Mouse (Mus musculus) spleen, postnatal 10 days (tissue): Measurements from ENCODE around the gene Ddc.

ENCODE experiments used
- DNase-seq, 2 experiments: peaks; one replicate each; pipeline ENCODE4 v3.0.0; 2021 to 2022; ENCODE audit warnings: low spot score in 2 of 2

Gene Ddc

GRCm38 (mm10) chr11:11907703-11908413, 9.9 kb upstream of the Ddc start:
- DNase-seq = no peak

DNA sequence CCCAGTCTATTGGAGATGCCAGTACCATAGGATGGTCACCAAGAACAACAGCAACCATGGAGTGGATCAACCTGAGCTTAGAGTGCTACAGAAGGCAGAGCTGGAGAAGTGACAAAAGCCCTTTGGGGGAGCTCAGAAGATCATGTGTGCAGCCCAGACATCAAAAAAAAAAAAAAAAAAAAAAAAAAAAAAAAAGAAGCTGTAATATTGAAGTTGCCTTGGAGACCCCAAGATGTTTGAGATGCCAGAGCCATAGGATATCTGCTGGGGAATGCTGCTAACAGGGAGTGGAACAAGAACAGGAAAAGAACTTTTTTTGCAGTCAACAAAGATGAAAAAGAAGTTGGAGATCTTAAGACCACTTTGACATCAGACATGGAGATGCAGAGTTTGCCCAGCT, 7.6 kb upstream of the Ddc start:
- DNase-seq = no peak

- no peak for DNase-seq
Observed at GRCm38 (mm10) chr11:11904995-11905394, 7.1 kb upstream of the Ddc start.

GRCm38 (mm10) chr11:11901509-11901908, 3.6 kb upstream of the Ddc start:
- DNase-seq = no peak

DNA sequence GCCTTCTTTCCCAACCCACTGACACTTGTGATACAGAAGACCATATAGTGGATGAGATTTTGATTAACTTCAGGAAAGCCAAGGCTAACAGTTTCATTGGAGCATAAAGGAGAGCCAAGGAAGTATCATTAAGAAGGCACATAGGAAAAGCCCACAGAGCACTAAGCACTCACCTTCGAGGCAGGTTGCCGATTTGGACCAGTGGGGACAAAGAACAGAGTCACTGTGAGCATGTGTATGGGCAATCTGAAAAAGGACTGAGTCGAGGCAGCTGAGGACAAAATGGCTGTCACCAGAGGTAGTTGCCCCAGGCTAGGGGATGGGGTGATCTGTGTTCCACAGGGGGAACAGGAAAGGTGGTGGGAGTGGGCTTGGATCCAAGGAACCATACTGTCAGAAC, 552 bp upstream of the Ddc start:
- DNase-seq = no peak

- DNase-seq = no peak
Observed at GRCm38 (mm10) chr11:11895479-11895878, 2.5 kb downstream of the Ddc start.

GRCm38 (mm10) chr11:11893769-11894168, 4.2 kb downstream of the Ddc start:
- no peak for DNase-seq

- DNase-seq = no peak
Observed at GRCm38 (mm10) chr11:11892993-11893602, 4.8 kb downstream of the Ddc start.

DNA sequence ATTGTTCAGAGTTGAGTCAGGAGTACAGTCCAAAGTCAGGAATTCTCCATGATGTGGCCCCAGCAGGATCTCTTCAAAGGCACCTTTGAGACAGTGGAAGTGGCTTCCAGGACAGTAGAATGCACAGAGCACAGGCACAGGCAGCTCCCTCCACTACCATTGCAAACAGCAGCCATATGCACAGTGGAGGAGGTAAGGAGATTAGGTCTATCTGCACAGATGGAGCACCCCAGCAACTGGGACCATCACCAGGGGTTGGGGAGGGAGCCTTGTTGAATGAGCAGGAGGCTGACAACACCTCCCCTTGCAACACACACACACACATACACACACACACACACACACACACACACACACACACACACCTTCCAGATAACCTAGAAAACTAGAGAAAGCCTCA, 6.1 kb downstream of the Ddc start:
- no peak for DNase-seq

- no peak for DNase-seq
Observed at GRCm38 (mm10) chr11:11890139-11890741, 7.7 kb downstream of the Ddc start.

DNA sequence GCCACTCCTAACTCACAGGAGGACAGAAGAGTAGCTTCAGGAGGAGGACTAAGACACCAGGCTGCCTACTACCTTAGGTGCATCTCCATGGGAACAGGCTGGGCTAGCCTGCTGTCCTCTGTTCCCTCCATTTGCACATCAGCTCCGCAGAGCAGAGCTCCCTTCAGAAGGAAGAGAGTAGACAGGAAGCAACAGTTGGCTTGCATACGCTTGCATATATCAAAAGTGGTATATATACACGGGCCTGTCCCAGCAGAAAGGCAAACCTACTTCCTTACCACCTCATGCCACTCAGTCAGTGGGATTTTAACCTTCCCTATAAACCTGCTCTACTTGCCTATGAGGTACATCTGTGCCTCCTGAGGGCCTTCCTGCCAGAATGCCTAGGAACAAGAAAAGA, 9.2 kb downstream of the Ddc start:
- no peak for DNase-seq

GRCm38 (mm10) chr11:11888051-11888450, 9.9 kb downstream of the Ddc start:
- no peak for DNase-seq

GRCm38 (mm10) chr11:11886403-11886998, 11.4 kb downstream of the Ddc start:
- DNase-seq = no peak

- DNase-seq = no peak
Observed at GRCm38 (mm10) chr11:11885921-11886320, 12.0 kb downstream of the Ddc start.

DNA sequence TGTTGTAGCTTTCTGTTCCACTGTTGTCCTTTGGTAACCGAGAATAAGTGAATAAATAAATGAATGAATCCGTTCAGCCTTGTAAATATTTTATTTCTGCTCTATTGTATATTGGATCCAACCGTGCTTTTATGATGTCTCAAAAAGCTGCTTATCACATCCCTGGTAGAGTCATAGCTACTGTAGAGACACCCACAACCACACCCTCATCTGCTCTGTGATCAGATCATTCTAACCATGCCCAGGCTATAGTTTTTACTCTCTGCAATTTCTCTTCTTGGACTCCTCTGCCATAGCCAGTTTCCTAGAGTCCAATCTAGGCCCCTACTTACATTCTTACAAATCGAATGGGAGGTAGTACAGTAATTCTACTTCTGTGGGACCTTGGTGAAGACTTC, 12.7 kb downstream of the Ddc start:
- no peak for DNase-seq

GRCm38 (mm10) chr11:11884533-11885245, 13.3 kb downstream of the Ddc start:
- no peak for DNase-seq

- no peak for DNase-seq
Observed at GRCm38 (mm10) chr11:11881783-11882155, 16.2 kb downstream of the Ddc start.

DNA sequence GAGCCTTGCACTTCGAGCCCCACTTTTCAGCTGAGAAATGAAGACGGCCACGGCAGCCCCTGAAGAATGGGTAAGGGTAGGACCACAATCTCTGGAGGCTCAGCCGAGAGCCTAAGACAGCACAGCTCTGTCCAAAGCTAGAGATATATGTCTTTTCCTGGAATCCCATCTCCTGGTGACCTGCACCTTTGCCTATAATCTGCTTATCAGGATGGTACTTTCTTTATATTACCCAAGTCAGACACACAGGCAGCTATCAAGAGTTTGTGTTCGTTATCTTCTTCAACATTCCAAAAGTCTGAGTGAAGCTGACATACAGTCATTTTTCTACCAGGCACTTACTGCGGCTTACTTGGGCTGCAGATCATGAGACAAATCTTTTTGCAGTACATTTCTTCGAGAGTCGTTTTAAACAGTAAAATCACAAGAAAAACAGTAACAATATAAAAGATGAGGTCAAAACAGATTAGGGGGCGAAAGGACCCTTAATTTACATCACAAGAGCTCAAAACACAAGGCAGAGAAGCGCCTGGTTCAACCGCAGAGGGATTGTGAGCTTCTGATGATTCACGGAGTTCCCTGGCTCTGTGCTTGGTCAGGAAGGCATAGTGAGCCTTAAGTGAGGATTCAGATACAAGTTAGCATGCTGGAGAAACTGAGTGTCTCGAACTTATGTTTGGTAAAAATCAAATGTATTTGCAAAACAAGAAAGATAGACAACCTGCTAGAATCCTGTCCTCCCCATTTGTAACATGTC, 16.7 kb downstream of the Ddc start:
- DNase-seq = no peak

DNA sequence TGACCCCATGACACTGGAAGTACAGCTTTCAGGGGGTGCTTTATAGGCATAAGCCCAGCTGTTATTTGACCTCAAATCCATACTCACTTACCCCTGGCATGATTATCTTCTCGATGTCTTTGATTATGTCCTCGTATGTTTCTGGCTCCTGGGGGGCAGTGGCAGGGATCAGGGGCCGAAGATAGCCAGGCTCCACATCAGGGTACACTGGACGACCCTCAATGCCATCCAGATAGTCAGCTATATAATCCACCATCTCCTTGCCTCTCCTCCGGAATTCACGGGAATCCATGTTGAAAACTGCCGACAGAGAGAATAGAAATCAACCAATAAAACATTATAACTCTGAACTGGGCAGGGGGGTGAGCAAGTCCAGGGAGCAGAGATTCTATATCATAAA, 17.6 kb downstream of the Ddc start:
- DNase-seq = no peak

DNA sequence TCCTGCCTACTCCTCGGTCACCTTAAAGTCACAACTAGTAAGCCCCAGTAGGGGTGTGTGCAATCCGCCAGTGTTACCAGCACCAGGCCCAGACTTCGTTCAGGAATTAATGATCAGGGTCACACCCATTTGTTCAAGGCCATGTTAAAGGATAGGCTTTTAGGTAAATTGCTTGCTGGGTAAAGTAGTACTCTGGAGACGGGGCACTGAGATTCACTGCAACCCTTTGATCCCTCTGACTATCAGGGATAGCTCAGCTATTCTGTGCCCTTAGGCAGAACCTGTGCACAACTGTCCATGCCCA, 18.3 kb downstream of the Ddc start:
- DNase-seq = no peak

DNA sequence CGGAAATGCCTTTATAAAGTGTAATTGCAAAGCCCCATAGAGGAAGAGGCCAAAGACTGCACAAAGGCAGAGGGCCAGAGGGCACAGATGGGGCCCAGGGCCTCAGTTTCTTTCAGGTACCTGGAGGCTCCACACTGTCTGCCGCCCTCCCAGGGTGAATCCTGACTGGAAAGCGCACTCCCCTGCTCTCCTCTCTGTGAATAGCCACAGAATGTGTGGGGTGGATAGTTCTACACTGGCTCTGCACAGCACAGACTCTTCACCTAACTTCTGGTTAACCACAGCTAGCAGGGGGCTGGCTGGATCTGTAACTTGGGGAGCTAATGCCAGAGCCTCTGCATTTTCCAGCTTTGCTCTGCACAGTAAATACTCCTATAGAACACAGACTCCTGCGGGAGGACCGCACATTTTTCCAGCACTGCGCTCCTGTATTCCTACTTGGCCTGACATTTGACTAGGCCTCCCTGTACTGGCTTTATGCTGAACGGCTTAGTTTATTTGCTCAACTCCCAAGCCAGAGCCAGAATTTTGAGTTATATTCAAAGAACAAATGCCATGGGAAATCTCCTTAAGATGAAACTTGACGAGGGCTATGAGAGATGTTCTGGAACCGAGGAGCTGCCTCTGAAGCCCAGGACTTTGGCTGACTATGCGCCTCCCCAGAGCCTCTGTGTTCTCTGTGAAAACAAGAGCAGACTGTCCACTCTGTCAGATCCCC, 18.8 kb downstream of the Ddc start:
- DNase-seq = no peak
